Mouse (Mus musculus) thymus, adult 2 months (tissue): ENCODE data around the gene Babam2.

Experiments used
- CTCF ChIP-seq: fragments of 200-500 bp; IDR thresholded peaks from 2 replicates; pipeline ENCODE4 v1.5.1; 2012; ENCODE audit warnings: mild to moderate bottlenecking, control low read depth, low read length, moderate library complexity, borderline replicate concordance; ENCODE audit not compliant: control insufficient read depth, poor library complexity, insufficient read depth; ENCODE audit errors: extremely low read depth
- POLR2A ChIP-seq: fragments of 200-500 bp; IDR thresholded peaks from 2 replicates; pipeline ENCODE4 v1.6.1; 2012; ENCODE audit warnings: mild to moderate bottlenecking, low read length, control low read depth, moderate library complexity; ENCODE audit not compliant: control insufficient read depth, poor library complexity, insufficient read depth; ENCODE audit errors: extremely low read depth

DNA sequence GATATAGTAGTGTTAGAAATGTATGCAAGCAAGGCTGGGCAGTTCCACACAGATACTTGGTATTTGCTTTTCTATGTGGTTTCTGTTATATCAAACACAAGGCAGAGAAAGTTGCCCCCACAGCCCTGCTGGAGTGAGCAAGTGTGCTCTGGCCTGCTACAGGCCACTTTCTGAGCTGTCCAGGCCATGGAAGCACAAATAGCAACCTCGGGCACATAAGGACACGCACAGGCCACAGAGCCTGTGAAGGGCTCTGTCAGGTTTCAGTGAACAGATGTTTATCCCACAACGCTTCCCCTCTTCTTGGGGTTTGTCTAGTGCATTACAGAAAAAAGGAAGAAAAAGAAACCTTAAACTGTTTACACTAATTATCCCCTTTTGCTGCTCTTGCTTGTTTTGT, 236.9 kb downstream of the Babam2 start:
- TF ChIP-seq CTCF: no peak
- TF ChIP-seq POLR2A: no peak
